Mouse (Mus musculus): ENCODE results near the gene Myh9. TPM values are rescaled to one million over a fixed set of nuclear protein-coding genes. Genes with fewer than 3 reads are reported as not detected.
"Not testable (repeated sequence)": the region's sequence is repeated elsewhere in the genome, so short reads cannot be mapped to it uniquely, and the experiment has no call there.

The Myh9 gene
- polyA plus RNA-seq, 1 experiment, result 36.0 TPM

DNA sequence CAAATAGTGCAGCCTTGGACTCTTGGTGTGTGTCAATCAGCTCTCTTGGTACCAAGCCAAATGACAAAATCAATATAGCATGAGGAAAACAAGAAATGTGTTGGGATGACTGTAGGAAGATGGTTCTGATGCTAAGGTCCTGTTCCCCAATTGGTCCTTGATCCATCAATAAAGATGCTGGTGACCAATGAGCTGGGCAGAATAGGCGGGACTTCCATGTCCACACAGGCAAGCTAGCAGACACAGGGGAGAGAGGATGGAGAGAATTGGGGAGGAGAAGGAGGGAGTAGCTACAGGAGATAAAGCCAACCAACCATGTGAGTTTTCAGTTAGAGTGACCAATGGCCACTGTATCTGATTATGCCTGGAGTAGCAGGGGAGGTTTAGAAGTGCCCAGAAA, 95.6 kb downstream of the Myh9 start:
- no peak overlapping the region for H3K27ac ChIP-seq (replicated peaks; ENCODE audit: low read depth, low read length)

GRCm38 (mm10) chr15:77745081-77745480, 96.9 kb downstream of the Myh9 start:
- H3K4me3 ChIP-seq (ENCODE audit: insufficient read depth, low read depth, low read length), result no peak overlapping the region
- no peaks in the 10 kb centered on the region for H3K4me1 ChIP-seq (ENCODE audit: control insufficient read depth, insufficient read depth, insufficient read length, low read length)
- H3K27ac ChIP-seq (replicated peaks; ENCODE audit: low read depth, low read length), result no peak overlapping the region

More for the DNA sequence above, 95.6 kb downstream of the Myh9 start:
- no peak overlapping the region for H3K4me3 ChIP-seq (ENCODE audit: insufficient read depth, low read depth, low read length)
- no peaks in the 10 kb centered on the region for H3K4me1 ChIP-seq (ENCODE audit: control insufficient read depth, insufficient read depth, insufficient read length, low read length)

DNA sequence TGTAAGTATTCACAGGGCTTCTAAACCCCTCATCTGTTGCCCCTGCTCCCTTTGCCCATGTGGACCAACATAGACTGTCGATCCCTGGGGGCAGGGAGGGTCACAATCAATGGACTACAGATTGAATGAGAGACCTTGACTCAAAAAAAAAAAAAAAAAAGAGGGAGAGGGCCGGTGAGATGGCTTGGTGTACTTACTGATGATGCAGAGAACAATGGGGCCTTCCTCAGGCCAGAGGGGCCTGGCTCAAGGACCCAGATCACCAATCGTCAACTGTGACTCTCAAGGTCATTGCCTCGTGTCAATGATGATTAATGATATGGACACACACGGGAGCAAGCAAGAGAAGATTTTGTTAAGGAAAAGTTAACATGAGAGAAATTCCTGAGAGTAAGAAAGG, 97.3 kb downstream of the Myh9 start:
- H3K4me1 ChIP-seq (ENCODE audit: control insufficient read depth, insufficient read depth, insufficient read length, low read length), result no peaks in the 10 kb centered on the region
- H3K27ac ChIP-seq (replicated peaks; ENCODE audit: low read depth, low read length), result no peak overlapping the region
- no peak overlapping the region for H3K4me3 ChIP-seq (ENCODE audit: insufficient read depth, low read depth, low read length)

DNA sequence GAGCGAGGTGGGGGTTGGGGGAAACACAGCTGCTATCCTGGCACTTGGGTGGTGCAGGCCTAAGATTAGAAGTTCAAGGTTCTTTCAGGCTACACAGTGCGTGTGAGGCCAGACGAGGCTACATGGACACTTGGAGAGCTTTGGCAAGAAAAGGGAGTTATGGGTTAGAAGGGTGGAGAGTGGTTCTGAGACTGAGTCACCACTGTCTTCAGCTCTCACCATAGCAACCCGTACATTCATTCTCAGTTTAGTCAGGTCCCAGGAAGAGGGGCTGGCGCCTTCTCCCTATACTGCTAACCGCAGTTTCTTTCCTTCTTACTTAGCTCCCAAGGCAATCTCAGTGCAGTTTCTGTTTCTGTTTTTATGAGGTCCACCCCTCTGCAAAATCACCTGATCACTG, 100.4 kb downstream of the Myh9 start:
- H3K4me1 ChIP-seq (ENCODE audit: control insufficient read depth, insufficient read depth, insufficient read length, low read length); H3K27ac ChIP-seq (replicated peaks; ENCODE audit: low read depth, low read length); H3K4me3 ChIP-seq (ENCODE audit: insufficient read depth, low read depth, low read length): not testable (repeated sequence)

DNA sequence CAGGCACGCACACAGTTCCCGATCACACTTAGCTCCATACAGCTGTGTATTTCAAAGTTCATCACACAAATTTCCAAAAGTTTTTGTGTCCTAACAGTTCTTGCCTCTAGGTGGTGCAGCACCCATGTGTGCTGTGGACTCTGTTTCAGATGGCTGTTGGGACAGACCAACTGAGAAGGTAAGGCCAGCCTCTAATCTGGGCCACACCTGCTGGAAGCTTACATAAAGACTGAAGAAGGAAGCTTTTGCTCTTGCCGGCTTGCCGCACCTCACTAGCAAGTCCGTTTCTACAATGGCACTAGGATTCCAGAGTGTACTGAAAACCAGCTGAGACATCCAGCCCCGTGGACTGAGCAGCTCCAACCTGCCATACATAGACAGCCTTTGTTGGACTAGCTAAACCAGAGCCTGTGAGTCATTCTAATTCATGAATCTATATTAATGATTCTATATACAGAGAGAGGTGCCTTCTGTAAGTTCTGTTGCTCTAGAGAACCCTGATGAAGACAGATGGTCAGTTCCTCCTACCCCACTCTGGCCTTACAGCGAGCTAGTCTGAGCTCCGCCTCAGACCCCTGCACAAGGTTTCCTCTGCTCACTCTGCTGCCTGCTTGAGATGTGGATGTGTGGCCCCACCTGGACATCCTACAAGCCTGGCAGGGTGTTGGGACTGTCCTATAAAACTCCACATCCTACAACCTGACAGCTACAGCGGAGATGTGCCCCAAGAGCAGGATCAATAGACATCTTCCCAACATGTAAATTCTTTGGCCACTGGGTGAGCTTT, 101.3 kb downstream of the Myh9 start:
- Histone ChIP-seq H3K4me3 (ENCODE audit: insufficient read depth, low read depth, low read length) (no peak overlapping the region), H3K4me1 (ENCODE audit: control insufficient read depth, insufficient read depth, insufficient read length, low read length) (no peaks in the 10 kb centered on the region), H3K27ac (replicated peaks; ENCODE audit: low read depth, low read length) (no peak overlapping the region)

DNA sequence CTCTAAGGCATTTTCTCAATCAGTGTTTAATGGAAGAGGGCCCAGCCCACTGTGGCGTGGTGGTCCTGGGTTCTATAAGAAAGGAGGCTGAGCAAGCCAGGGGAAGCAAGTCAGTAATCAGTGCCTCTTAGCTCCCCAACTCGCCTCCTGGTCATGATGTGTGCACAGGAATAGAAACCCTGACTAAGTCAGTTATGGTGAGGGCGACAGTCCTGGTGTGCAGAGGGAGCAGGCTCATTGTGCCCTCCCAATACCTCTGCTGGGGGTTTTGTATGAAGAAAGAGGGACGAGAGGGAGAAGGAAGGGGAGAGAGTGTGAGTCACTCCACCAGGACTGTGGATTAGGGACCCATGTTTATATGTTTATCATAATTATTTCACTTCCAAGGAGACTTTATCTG, 108.1 kb downstream of the Myh9 start:
- not testable (repeated sequence) for H3K4me1 ChIP-seq (ENCODE audit: control insufficient read depth, insufficient read depth, insufficient read length, low read length); H3K4me3 ChIP-seq (ENCODE audit: insufficient read depth, low read depth, low read length); H3K27ac ChIP-seq (replicated peaks; ENCODE audit: low read depth, low read length)

DNA sequence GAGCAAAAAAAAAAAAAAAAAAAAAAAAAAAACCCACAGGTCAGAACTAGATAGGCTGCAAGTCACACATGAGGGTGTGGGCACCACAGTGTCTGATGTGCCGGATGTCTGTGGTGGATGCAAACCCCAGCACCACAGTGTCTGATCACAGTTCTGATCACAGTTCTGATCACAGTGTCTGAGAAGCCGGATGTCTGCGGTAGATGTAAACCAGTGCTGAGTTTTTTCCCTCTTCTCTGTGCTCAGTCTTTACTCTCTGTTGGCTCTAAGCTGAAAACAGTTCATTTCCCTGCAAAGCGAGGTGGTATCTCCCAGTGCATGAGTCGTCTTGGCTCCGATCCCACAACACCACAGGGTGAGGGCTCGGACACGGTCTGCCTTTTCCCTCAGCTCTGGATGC, 108.6 kb downstream of the Myh9 start:
- H3K4me3 ChIP-seq (ENCODE audit: insufficient read depth, low read depth, low read length); H3K27ac ChIP-seq (replicated peaks; ENCODE audit: low read depth, low read length); H3K4me1 ChIP-seq (ENCODE audit: control insufficient read depth, insufficient read depth, insufficient read length, low read length): not testable (repeated sequence)

DNA sequence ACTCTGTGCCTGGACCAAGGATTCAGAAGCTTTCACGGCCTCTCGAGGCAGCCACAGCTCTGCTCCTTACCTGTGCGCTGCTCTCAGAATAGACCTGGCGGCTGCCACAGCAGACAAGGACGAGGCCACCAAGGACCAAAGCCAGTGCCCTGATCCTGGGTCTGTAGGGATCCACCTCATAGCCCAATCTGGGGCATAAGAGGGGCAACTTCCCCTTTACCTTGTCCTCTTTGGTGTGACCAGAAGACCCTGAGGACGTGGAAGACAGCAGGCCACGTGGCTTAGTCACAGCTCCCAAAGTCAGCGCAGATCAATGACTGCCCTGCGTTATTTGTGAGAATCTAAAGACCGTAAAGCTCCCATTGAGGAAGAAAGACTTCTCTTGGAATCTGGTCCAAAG, 109.1 kb downstream of the Myh9 start:
- H3K4me1 ChIP-seq (ENCODE audit: control insufficient read depth, insufficient read depth, insufficient read length, low read length); H3K27ac ChIP-seq (replicated peaks; ENCODE audit: low read depth, low read length); H3K4me3 ChIP-seq (ENCODE audit: insufficient read depth, low read depth, low read length): not testable (repeated sequence)

- no peak overlapping the region for H3K4me3 ChIP-seq (ENCODE audit: insufficient read depth, low read depth, low read length)
- H3K4me1 ChIP-seq (ENCODE audit: control insufficient read depth, insufficient read depth, insufficient read length, low read length), result no peaks in the 10 kb centered on the region
- no peak overlapping the region for H3K27ac ChIP-seq (replicated peaks; ENCODE audit: low read depth, low read length)
These were observed 110.4 kb downstream of the Myh9 start for GRCm38 (mm10) chr15:77731605-77732004.

DNA sequence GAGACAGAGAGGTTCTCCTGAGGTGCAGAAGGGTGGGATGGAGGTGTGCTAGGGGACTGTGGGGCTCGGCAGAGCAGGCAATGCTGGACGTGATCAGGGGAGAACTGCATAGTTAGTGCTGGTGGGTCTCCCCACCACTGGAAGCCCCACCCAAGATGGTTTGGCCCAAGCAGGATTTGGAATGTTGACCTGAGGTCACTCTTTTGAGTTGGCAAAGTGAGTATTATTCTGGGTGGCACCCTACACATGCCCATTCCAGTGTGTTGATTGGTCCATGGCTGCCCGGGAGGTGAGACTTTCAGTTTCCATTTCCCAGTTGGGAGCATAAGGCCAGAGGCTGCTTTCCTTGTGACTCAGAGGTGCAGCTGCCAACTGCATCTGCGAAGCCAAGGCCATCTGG, 113.2 kb downstream of the Myh9 start, which contains the start of gene Apol9b:
TSS of gene Apol9b (plus strand) at position 301 of the 400 bp plus-strand sequence.
- H3K4me1 ChIP-seq (ENCODE audit: control insufficient read depth, insufficient read depth, insufficient read length, low read length); H3K27ac ChIP-seq (replicated peaks; ENCODE audit: low read depth, low read length); H3K4me3 ChIP-seq (ENCODE audit: insufficient read depth, low read depth, low read length): not testable (repeated sequence)

DNA sequence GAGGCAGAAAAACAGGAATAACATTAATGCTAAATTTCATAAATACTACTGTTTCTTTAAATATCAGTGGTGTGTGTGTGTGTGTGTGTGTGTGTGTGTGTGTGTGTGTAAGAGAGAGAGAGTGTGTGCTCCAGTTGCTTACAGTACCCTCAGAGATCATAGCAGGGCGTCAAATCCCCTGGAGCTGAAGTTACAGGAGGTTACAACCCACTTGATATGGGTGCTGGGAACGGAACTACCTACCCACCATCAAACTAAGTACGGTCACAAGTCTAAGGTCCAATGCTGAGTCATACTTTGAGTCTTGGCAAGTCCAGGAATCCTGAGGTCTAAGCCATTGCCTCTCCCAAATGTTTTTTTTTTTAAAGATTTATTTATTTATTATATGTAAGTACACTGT, 114.2 kb downstream of the Myh9 start:
- H3K4me3 ChIP-seq (ENCODE audit: insufficient read depth, low read depth, low read length); H3K27ac ChIP-seq (replicated peaks; ENCODE audit: low read depth, low read length); H3K4me1 ChIP-seq (ENCODE audit: control insufficient read depth, insufficient read depth, insufficient read length, low read length): not testable (repeated sequence)

DNA sequence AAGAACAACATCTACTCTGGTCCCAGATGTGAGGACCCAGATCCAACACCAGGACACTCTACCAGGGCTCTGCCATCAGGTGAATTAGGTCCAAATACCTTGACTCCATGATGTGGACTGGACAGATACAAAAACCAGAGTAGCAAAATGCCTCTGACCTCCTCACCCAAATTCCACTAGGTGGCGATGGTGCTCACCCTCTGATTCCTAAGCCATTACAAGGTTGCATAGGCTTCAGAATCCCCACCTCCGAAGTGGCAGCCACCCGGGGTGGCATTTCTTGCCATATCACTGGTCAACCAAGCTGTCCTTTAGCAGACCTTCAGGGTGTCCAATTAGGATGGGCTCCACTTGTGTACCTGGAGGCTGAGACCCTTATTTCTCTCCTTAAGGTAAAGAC, 114.8 kb downstream of the Myh9 start:
- H3K27ac ChIP-seq (replicated peaks; ENCODE audit: low read depth, low read length); H3K4me3 ChIP-seq (ENCODE audit: insufficient read depth, low read depth, low read length); H3K4me1 ChIP-seq (ENCODE audit: control insufficient read depth, insufficient read depth, insufficient read length, low read length): not testable (repeated sequence)

- H3K4me3 ChIP-seq (ENCODE audit: insufficient read depth, low read depth, low read length); H3K27ac ChIP-seq (replicated peaks; ENCODE audit: low read depth, low read length): not testable (repeated sequence)
These were observed 116.5 kb downstream of the Myh9 start for GRCm38 (mm10) chr15:77725393-77726020.

DNA sequence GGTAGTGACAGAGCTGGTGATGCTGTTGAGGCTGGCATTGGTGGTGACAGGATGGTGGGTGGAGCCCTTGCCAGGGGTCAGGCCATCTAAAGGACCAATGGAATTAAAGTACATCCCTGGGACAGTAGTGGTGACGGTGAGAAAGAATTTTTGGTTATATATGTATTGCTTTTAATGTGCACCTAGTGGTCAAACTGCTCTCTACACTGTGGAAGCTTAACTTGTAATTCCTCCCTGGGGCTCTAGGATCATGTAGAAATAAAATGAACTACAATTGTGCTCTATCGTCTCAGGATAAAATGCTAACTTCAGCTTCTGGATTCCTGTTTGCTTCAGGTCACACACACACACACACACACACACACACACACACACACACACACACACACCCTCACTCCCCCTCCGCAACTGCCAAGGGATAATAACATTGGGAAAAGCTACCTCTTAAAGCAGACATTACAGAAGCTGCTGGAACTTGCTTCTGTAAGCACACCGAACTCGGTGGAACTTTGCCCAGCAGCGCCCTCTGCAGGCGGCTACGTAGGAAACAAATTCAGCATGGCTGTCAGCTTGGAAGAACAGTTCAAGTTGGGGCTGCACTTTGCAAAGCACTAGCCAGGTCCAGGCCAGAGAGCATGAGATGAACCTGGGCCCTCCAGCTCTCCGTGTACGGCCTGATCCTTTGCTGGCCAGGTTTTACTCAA, 117.6 kb downstream of the Myh9 start:
- not testable (repeated sequence) for H3K27ac ChIP-seq (replicated peaks; ENCODE audit: low read depth, low read length); H3K4me3 ChIP-seq (ENCODE audit: insufficient read depth, low read depth, low read length)

More at GRCm38 (mm10) chr15:77725393-77726020, 116.5 kb downstream of the Myh9 start:
- not testable (repeated sequence) for H3K4me1 ChIP-seq (ENCODE audit: control insufficient read depth, insufficient read depth, insufficient read length, low read length)

GRCm38 (mm10) chr15:77721509-77721908, 120.5 kb downstream of the Myh9 start:
- H3K4me1 ChIP-seq (ENCODE audit: control insufficient read depth, insufficient read depth, insufficient read length, low read length); H3K27ac ChIP-seq (replicated peaks; ENCODE audit: low read depth, low read length); H3K4me3 ChIP-seq (ENCODE audit: insufficient read depth, low read depth, low read length): not testable (repeated sequence)

More for the DNA sequence above, 117.6 kb downstream of the Myh9 start:
- not testable (repeated sequence) for H3K4me1 ChIP-seq (ENCODE audit: control insufficient read depth, insufficient read depth, insufficient read length, low read length)
